Mouse (Mus musculus): ENCODE data around the gene Hacd3. TPM values are rescaled to one million over a fixed set of nuclear protein-coding genes. Genes with fewer than 3 reads are reported as not detected.

Gene Hacd3
- polyA plus RNA-seq, 1 experiment from 2014 or later, result 67.4 TPM

DNA sequence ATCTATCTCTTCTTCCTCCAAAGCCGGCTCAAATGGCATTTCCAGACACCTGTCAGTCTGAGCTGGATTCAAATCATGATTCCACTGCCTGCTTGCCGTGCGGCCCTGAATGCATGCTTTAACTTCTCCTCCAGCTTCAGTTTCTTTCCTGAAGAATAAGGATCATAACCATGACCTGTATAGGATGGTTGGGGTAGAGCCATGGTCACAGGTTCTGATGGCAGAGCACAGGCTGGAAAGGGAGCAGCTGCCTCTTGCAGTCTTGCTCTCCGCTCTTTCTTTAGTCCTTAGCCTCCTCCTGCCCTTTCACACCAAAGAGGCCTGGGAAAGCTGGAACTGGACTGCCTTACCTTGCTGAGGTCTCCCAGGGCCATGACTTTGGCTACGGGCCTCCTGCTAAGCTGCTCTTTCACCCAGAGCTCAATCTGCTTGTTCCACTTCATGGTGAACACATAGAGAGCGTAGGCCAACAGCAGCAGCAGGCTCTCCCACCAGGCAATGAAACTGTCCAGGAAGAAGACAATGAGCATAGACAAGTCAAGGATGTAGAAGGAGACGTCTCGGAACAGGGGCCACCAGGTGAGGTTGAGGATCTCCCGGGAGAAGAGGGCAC lies 73.9 kb downstream of the Hacd3 start:
- Histone ChIP-seq H3K36me3 (ENCODE audit: control insufficient read depth, insufficient read depth, low read length) (no peaks in the 10 kb centered on the region), H3K9me3 (replicated peaks; ENCODE audit: control insufficient read depth, low read length) (no peaks in the 10 kb centered on the region), H3K9ac (ENCODE audit: low read length) (no peak overlapping the region), H3K27me3 (replicated peaks; ENCODE audit: control insufficient read depth, insufficient read depth, low read length) (no peaks in the 10 kb centered on the region), H3K4me3 (ENCODE audit: low read depth, low read length) (no peak overlapping the region), H3K27ac (ENCODE audit: low read depth, low read length) (no peak overlapping the region), H3K4me1 (ENCODE audit: control insufficient read depth, insufficient read depth, low read length) (no peaks in the 10 kb centered on the region), H3K4me2 (ENCODE audit: low read length) (no peak overlapping the region)
- WGBS, result 84% methylated on average over 9 of the region's 9 CpGs
- no peak for ATAC-seq
- no peak for DNase-seq (ENCODE audit: low spot score)

DNA sequence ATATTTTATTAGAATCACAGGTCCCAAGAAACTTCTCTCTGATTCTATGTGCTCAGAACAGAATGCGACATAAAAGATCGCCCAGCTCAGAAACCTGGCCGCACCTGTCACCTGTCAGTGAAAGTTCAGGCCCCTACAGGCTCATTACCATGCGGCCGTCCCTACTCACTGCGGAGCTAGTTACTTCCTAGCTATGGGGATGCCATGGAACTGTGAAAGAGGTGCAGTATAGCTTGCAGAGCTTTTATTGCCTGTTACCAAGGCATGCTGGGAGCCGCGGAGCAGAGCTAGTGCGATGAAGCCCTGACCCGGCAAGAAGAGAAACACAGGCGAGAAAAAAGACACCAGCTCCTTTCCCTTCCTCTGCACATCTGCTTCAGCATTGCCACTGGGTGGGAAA lies 77.5 kb downstream of the Hacd3 start:
- ATAC-seq (no peak), DNase-seq (ENCODE audit: low spot score) (no peak)
- Histone ChIP-seq H3K4me3 (ENCODE audit: low read depth, low read length) (no peak overlapping the region), H3K27me3 (replicated peaks; ENCODE audit: control insufficient read depth, insufficient read depth, low read length) (no peaks in the 10 kb centered on the region), H3K36me3 (ENCODE audit: control insufficient read depth, insufficient read depth, low read length) (no peaks in the 10 kb centered on the region), H3K4me1 (ENCODE audit: control insufficient read depth, insufficient read depth, low read length) (no peaks in the 10 kb centered on the region), H3K9ac (ENCODE audit: low read length) (no peak overlapping the region), H3K9me3 (replicated peaks; ENCODE audit: control insufficient read depth, low read length) (no peaks in the 10 kb centered on the region), H3K4me2 (ENCODE audit: low read length) (no peak overlapping the region), H3K27ac (ENCODE audit: low read depth, low read length) (no peak overlapping the region)
- 29% methylated on average over 11 of the region's 11 CpGs for WGBS

DNA sequence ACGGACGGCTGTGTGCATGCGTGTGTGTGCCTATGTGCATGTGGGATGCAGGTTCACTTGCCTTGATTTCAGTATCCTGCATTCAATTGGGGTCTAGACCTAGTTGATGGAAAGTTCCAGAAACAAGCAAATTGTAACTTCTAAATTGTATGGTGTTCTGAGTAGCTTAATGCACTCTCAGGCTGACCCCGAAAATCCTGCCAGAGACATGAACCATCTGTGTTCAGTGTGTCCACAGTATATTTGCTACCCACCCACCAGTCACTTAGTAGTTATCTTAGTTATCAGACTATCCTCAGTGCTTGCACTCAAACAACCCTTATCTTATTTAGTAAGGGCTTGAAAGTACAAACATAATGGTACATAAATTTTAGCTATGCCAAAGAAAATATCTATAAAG lies 79.8 kb downstream of the Hacd3 start:
- no peak for DNase-seq (ENCODE audit: low spot score)
- WGBS, result 91% methylated on average over 4 of the region's 4 CpGs
- Histone ChIP-seq H3K27me3 (replicated peaks; ENCODE audit: control insufficient read depth, insufficient read depth, low read length) (no peaks in the 10 kb centered on the region), H3K9ac (ENCODE audit: low read length) (no peak overlapping the region), H3K4me2 (ENCODE audit: low read length) (no peak overlapping the region), H3K9me3 (replicated peaks; ENCODE audit: control insufficient read depth, low read length) (no peaks in the 10 kb centered on the region), H3K36me3 (ENCODE audit: control insufficient read depth, insufficient read depth, low read length) (no peaks in the 10 kb centered on the region), H3K4me3 (ENCODE audit: low read depth, low read length) (no peak overlapping the region), H3K27ac (ENCODE audit: low read depth, low read length) (no peak overlapping the region), H3K4me1 (ENCODE audit: control insufficient read depth, insufficient read depth, low read length) (no peaks in the 10 kb centered on the region)
- ATAC-seq, result no peak

DNA sequence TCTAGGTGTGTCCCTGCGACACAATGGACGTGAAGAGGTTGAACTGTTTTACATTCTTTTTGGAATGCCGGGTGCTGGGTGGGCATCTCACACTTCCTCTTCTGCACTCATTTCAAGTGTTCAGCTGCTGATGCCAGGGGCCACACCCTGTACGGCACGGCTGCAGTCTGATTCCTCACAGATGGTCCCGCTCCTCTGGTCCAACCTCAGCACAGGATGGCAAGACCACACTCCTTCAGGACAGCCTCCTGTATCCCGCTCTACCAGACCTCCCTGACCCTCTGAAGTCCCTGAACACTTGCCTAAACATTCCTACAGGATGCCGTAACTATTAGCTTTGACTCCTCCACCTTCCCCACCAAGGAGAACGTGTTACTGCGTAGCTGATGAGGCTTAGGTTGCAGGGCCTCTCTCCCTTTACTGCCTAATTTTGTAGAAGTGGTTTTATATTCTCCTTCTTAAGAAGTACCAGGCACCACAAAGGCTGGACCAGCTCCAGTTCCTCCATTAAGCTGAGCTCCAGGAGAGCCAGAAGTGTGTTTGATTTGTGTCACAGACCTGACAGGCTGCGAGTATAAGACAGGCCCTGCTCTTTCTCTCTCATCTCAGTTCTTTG lies 80.7 kb downstream of the Hacd3 start:
- Histone ChIP-seq H3K4me1 (ENCODE audit: control insufficient read depth, insufficient read depth, low read length) (no peaks in the 10 kb centered on the region), H3K27me3 (replicated peaks; ENCODE audit: control insufficient read depth, insufficient read depth, low read length) (no peaks in the 10 kb centered on the region), H3K36me3 (ENCODE audit: control insufficient read depth, insufficient read depth, low read length) (no peaks in the 10 kb centered on the region), H3K4me3 (ENCODE audit: low read depth, low read length) (no peak overlapping the region), H3K9me3 (replicated peaks; ENCODE audit: control insufficient read depth, low read length) (no peaks in the 10 kb centered on the region), H3K27ac (ENCODE audit: low read depth, low read length) (no peak overlapping the region), H3K4me2 (ENCODE audit: low read length) (no peak overlapping the region), H3K9ac (ENCODE audit: low read length) (no peak overlapping the region)
- 87% methylated on average over 11 of the region's 11 CpGs for WGBS
- ATAC-seq, result no peak
- DNase-seq (ENCODE audit: low spot score), result no peak

DNA sequence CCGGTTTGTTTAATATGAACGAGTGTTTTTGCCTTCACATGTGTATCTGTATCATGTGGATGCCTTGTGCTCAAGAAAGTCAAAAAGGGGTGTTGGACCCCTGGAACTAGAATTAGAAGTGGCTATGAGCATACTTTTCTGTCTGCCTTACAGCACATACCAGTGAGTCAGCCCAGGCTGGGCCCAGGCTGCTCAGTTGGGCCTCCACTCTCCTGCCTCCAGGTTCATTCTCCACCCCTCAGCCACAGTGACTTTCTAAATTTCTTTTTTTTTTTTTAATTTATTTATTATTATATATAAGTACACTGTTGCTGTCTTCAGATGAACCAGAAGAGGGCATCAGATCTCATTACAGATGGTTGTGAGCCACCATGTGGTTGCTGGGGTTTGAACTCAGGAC lies 81.7 kb downstream of the Hacd3 start:
- H3K27ac ChIP-seq (ENCODE audit: low read depth, low read length), result no peak overlapping the region
- ATAC-seq, result no peak
- H3K4me1 ChIP-seq (ENCODE audit: control insufficient read depth, insufficient read depth, low read length), result no peaks in the 10 kb centered on the region
- H3K4me3 ChIP-seq (ENCODE audit: low read depth, low read length), result no peak overlapping the region
- H3K27me3 ChIP-seq (replicated peaks; ENCODE audit: control insufficient read depth, insufficient read depth, low read length), result no peaks in the 10 kb centered on the region
- 79% methylated on average over 2 of the region's 2 CpGs for WGBS
- H3K9ac ChIP-seq (ENCODE audit: low read length), result no peak overlapping the region
- no peak for DNase-seq (ENCODE audit: low spot score)
- H3K36me3 ChIP-seq (ENCODE audit: control insufficient read depth, insufficient read depth, low read length), result no peaks in the 10 kb centered on the region
- H3K4me2 ChIP-seq (ENCODE audit: low read length), result no peak overlapping the region
- no peaks in the 10 kb centered on the region for H3K9me3 ChIP-seq (replicated peaks; ENCODE audit: control insufficient read depth, low read length)

DNA sequence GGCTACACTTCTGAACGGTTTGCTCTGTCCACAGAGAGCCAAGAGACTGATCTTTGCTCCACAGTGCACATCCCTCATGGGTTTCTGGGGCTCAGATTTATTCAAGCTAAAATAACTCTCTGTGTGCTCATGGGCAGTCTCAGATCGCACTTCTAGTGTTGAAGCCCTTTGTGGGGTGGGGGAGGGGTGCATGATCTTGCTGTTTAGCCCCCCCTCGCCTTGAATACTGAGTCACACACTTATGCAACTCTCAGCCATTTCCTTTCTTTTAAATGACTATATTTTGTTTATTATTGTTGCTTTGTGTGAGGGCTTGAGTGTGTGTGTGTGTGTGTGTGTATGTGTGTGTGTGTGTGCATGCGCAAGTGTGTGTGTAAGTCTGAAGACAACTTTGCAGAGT lies 82.2 kb downstream of the Hacd3 start:
- ATAC-seq (no peak), DNase-seq (ENCODE audit: low spot score) (no peak)
- H3K4me1 ChIP-seq (ENCODE audit: control insufficient read depth, insufficient read depth, low read length), result no peaks in the 10 kb centered on the region
- no peak overlapping the region for H3K4me2 ChIP-seq (ENCODE audit: low read length)
- no peak overlapping the region for H3K27ac ChIP-seq (ENCODE audit: low read depth, low read length)
- no peak overlapping the region for H3K9ac ChIP-seq (ENCODE audit: low read length)
- no peaks in the 10 kb centered on the region for H3K36me3 ChIP-seq (ENCODE audit: control insufficient read depth, insufficient read depth, low read length)
- no peaks in the 10 kb centered on the region for H3K9me3 ChIP-seq (replicated peaks; ENCODE audit: control insufficient read depth, low read length)
- WGBS, result 61% methylated on average over 4 of the region's 4 CpGs
- H3K27me3 ChIP-seq (replicated peaks; ENCODE audit: control insufficient read depth, insufficient read depth, low read length), result no peaks in the 10 kb centered on the region
- H3K4me3 ChIP-seq (ENCODE audit: low read depth, low read length), result no peak overlapping the region

DNA sequence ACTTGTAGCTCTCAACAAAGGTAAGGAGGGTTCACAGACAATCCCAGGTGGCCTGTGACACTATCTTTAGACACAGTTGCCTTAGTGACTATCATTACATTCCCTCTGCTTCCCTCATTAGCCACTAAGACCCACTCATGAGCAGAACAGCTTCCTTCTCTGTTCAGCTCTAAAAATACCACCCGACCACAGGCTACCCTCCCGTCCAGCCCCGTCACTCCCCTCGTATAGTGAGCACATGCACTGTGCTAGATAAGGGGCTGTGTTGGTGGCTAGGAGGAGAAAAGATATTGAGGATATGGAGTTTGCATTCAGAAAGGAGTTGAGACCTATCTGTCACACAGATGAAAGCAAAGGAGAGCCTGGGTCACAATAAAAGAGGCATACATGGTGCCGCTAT lies 83.0 kb downstream of the Hacd3 start:
- Histone ChIP-seq H3K27ac (ENCODE audit: low read depth, low read length) (no peak overlapping the region), H3K4me3 (ENCODE audit: low read depth, low read length) (no peak overlapping the region), H3K4me1 (ENCODE audit: control insufficient read depth, insufficient read depth, low read length) (no peaks in the 10 kb centered on the region), H3K36me3 (ENCODE audit: control insufficient read depth, insufficient read depth, low read length) (no peaks in the 10 kb centered on the region), H3K9ac (ENCODE audit: low read length) (no peak overlapping the region), H3K27me3 (replicated peaks; ENCODE audit: control insufficient read depth, insufficient read depth, low read length) (no peaks in the 10 kb centered on the region), H3K4me2 (ENCODE audit: low read length) (no peak overlapping the region), H3K9me3 (replicated peaks; ENCODE audit: control insufficient read depth, low read length) (no peaks in the 10 kb centered on the region)
- WGBS, result 77% methylated on average over 5 of the region's 5 CpGs
- ATAC-seq, result no peak
- no peak for DNase-seq (ENCODE audit: low spot score)

DNA sequence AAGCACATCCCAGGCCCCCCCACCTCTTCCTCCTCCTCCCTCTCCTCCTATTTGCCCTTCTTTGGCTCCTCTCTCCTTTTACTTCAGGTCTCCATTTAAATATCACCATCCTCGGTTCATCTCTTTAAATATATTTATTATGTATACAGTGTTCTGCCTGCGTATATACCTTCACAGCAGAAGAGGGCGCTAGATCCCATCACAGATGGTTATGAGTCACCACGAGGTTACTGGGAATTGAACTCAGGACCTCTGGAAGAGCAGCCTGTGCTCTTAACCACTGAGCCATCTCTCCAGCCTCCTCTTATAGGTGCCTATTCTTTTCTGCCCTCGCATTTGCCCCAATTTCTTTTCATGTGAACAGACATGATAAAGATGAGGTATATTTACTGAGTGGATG lies 84.0 kb downstream of the Hacd3 start:
- ATAC-seq (no peak), DNase-seq (ENCODE audit: low spot score) (no peak)
- WGBS, result 60% methylated on average over 5 of the region's 5 CpGs
- H3K4me1 ChIP-seq (ENCODE audit: control insufficient read depth, insufficient read depth, low read length), result no peaks in the 10 kb centered on the region
- H3K36me3 ChIP-seq (ENCODE audit: control insufficient read depth, insufficient read depth, low read length), result no peaks in the 10 kb centered on the region
- no peak overlapping the region for H3K27ac ChIP-seq (ENCODE audit: low read depth, low read length)
- no peak overlapping the region for H3K4me2 ChIP-seq (ENCODE audit: low read length)
- H3K27me3 ChIP-seq (replicated peaks; ENCODE audit: control insufficient read depth, insufficient read depth, low read length), result no peaks in the 10 kb centered on the region
- no peaks in the 10 kb centered on the region for H3K9me3 ChIP-seq (replicated peaks; ENCODE audit: control insufficient read depth, low read length)
- H3K9ac ChIP-seq (ENCODE audit: low read length), result no peak overlapping the region
- H3K4me3 ChIP-seq (ENCODE audit: low read depth, low read length), result no peak overlapping the region
